Mouse (Mus musculus): Measurements from ENCODE around the gene Tmc8.

The Tmc8 gene

DNA sequence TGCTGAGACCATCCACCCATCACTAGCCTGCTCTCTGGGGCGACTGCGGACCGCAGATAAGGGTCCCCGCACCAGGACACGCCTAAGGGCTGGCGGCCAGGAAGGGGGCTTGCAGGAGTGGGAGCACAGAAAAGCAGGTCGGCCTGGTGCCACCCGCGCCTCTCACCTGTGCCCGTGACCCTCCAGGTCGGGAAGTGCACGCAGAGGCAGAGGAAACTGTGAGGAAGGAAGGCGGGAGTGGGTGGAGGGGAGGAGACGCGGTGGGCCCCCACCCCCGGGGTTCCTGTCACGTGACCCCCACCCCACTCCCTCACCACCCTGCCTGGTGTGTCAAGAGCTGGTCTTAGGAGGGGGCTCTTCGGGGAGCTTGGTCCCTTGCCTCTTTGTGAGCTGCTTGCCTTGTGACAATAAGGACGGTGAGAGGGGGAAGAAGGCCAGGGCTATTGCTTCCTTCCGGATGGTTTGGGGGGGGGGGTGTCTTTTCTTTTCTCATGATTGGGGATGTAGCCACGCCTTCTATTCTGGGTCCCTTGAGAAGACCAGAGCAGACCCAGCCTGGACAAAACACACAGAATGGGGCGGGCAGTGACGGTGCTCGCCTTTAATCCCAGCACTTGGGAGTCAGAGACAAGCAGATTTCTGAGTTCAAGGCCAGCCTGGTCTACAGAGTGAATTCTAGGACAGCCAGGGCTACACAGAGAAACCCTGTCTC is at the start of gene Tmc8, which contains the start of gene Tmc6:
Gene Tmc8 (plus strand): TSS at position 84 of the 712 bp plus-strand sequence.
Gene Tmc6 (minus strand): TSS at position 206 of the 712 bp plus-strand sequence.
- DNase-seq (ENCODE audit: low spot score), result no peak

DNA sequence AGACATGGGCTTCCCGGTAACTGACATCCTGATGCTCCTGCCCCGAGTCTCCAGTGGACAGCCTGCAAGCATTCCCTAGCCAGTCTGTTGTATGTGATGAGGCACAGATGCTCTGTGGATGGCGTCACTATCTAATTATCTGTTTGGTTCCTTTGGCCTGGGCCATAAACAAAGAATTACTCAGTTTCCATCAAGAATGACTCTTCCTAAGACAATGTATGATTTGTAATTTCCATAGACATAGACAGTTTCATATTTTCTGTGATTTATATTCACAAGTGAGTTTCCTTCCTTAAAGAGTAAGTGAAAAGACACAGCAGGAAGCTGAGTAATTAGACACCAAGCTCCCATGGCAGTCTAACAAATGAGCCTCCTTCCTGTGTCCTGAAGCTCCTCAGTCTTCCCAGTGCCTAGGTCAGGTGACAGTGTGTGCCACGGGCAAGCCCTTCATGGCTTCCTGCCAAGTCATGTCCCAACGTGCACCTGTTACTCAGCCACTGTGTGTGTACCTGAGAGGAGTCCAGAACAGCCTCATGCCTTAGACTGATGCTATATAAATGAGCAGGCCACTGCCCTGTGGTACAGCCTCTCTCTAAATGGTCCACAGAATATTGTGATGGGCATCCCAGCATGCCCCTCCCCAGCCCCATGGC is 45.7 kb upstream of the Tmc8 start:
- no peak for DNase-seq (ENCODE audit: low spot score)

DNA sequence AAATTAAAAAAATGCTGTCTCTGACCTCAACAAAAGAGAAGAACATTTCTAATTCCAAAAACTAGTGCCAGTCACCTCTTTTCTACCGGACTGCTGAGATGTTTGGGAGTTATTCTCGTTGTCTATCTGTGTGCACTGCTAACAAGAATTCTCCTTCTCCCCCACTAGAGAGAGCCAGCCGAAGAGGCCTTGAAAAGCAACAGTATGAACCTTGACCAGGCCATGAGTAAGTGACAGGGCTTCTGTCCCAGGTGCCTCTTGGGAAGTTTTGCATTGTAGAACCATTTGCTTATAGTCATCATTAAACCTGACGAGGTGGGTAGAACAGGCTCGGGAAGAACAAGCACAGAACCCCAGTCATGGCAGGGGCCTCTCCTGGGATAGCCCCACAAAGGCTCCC is 43.8 kb upstream of the Tmc8 start:
- DNase-seq (ENCODE audit: low spot score), result no peak

DNA sequence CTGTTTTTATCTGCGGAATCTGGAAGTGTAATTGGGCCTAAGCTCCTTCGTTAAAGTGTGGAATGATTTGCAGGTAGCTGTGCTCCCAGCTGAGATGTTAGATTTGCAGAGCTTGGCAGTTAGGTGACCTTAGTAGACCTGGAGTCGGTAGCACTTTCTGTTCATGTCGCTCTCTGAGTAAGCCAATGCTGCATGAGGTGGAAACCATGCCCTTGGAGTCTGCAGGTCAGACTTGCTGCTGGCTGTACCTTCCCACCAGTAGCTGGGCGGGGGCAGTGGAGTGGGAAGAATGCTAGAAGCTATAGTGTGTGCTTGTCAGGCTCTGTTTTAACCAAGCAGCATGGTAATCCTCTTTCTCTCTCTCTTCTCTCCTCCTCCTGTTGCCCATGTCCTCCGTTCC is 40.7 kb upstream of the Tmc8 start:
- no peak for DNase-seq (ENCODE audit: low spot score)

DNA sequence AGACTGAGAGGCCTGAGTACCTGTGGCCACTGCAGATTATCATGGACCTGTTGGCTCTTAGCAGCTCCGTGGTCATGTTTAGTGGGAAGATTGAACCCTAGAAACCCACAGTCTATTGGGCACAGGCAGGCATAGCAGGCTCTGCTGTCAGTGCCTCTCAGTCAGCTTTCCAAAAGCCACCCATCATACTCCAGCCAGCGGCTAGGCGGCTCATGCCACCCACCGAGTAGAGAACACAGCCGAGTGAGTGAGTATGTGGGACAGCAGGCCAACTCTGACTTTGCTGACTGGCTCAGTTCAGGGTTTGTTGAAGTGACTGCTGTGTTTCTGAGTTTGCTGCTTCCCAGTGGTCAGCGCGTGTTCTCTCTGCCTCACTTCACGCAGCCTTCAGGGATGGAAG is 39.6 kb upstream of the Tmc8 start:
- DNase-seq (ENCODE audit: low spot score), result no peak

DNA sequence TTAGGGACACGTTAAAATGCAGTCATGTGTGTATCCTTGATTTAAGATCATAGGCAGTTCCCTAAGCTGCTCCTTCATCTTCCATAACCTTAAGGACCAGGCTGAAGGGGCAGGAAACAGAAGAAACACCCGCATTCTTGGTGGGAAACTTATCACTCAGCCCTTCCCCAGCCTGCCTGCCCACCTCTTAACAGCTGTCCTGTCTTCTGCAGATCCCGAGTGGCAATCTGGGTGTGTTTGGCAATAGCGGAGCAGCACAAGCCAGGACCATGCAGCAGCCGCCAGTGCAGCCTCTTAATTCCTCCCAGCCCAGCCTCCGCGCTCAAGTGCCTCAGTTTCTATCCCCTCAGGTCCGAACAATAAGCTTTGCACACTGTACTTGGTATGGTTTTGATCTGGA is 39.2 kb upstream of the Tmc8 start:
- no peak for DNase-seq (ENCODE audit: low spot score)

DNA sequence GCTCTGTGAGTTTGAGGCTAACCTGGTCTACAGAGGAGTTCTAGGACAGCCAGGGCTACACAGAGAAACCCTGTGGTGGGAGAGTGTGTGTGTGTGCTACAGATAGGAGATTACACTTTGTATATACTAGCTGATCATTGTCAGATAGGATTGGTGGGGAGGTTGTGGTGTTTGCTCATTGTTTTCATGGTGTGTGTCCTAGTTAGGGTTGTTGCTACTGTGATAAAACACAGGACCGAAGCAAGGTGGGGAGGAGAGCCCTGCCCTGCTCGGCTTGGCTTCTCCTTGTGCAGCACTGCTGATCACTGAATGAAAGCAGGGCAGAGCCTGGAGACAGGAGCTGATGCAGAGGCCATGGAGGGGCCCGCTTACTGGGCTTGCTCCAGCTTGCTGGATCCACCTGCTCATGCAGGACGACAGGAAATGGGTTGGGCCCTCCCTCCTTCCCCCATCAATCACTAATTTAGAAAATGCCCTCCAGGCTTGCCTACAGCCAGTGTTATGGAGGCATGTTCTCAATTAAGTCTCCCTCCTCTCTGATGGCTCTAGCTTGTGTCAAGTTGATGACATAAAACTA is 38.3 kb upstream of the Tmc8 start:
- DNase-seq (ENCODE audit: low spot score), result no peak

DNA sequence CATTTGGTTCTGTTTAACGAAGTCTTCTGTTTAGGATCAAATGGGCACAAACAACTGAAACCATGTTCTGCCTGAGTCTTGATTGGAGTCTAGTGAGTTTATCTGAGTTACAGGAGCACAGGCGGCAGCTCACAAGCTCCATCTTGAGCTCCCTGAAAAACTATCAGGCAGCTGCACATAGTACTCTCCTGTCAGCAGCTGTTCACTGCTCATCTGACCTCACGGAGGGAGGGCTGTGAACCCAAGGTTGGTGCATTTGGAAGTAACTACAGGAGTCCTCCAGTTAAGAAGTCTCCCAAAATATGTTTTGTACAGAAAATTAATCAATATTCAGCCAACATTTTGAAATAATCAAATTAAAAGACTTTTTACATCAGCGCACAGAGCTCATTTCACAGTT is 33.2 kb upstream of the Tmc8 start:
- no peak for DNase-seq (ENCODE audit: low spot score)

DNA sequence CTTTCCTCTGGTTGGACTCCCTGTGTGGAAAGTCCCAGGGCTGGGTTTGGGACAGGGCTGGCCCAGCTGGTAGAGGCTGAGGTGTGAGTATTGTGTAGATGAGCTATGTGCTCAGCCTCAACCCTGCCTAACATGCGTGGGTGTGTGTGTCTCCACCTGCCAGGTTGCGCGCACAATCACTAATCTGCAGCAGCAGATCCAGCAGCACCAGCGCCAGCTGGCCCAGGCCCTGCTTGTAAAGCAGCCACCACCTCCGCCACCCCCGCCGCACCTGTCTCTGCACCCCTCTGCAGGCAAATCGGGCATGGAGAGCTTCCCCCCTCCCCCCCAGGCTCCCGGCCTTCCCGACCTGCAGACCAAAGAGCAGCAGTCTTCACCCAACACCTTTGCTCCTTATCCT is 32.5 kb upstream of the Tmc8 start:
- DNase-seq (ENCODE audit: low spot score), result no peak

DNA sequence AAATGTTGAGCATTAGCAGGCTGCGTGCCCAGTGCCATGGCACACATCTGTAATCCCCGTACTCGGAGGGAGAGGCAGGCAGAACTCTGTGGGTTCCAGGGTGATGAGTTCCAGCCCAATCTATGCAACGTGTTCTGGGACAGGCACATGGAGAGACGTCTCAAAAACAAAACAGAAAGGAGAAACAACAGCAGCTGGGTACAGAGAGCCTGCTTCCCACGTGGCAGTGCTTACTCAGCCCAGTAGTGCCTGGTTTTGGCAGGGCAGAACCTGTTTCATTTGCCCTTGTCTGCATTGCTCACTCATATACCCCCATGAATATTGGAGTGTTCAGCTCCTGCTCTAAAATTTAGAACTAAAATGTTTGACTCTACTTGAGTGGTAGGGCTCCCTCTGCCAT is 30.3 kb upstream of the Tmc8 start:
- no peak for DNase-seq (ENCODE audit: low spot score)

DNA sequence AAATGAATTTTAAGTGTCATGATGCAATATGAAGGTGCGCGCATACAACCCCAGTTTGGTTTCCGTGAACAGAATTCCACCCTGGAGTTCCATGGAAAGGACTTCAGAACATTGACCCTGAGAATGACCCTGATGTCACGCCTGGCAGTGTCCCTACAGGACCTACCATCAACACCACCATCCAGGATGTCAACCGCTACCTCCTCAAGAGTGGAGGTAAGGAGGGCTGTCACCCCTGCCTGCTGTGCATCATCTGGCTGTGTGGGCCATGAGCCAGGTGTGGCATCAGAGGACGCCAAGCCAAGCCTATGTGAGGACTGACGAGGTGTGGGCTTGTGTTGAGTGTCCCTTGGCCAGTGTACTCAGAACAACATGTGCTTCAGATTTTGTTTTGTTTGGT is 26.0 kb upstream of the Tmc8 start:
- DNase-seq (ENCODE audit: low spot score), result no peak

DNA sequence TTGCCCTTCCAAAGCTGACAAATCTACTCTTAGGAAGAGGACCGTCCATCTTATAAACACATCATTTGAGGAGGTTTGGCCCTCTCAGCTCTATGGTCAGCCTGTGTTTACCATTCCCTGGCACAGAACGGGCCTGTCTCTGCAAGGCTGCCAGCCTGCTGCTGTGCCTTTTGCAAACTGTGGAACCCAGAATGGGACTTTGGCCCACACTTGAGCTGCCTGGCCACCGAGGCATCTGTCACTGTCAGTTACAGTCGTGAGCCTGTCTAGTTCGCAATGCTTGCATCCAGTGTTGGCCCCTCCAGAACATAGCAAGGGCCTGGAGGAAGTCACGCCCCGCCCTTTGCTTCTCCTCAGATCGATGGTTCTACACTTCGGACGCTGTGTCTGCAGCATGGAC is 22.6 kb upstream of the Tmc8 start:
- no peak for DNase-seq (ENCODE audit: low spot score)

DNA sequence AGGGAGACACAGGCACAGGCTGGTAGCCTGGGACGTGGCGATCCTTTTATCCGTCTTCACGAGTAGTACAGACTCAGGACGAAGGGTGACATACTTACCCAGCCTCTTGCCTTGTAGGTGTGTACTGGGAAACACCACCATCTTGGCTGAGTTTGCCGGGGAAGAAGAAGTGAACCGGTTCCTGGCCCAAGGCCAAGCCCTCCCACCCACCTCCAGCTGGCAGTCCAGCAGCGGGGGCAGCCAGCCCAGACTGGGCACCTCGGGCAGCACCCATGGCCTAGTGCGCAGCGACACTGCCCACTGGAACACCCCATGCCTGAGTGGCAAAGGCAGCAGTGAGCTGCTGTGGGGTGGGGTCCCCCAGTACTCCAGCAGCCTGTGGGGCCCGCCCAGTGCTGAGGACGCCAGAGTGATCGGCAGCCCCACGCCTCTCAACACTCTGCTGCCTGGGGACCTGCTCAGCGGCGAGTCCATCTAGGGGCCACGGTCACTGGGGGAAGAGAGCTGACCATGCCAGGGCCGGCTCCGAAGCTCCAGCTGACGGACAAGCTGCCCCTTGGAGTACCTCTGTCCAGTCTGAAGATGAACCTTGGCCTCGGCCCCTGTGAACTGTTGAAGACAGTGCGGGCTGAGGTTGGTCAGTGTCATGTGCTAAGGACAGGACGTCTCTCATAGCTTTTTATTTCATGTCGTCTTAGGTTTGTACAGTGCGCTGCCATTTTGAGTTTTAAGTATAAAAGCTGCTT is 21.3 kb upstream of the Tmc8 start:
- no peak for DNase-seq (ENCODE audit: low spot score)

DNA sequence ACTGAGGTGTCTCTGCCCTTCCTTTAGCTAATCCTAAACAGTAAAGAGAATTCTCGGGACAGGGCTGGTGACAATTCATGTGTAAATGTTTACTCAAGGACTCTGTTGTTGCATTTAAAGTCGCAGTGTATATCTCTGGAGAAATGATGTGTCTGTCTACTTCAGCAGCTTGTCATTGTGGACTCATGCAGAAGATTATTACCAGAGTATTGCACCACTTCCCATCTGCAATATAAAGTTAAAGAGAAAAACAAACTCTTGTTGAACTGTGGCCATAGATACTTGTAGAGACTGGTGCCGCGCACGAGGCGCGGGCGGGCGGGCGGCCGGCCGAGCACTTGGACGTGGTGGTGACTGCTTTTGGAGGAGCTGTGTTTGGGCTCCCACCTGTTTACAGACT is 20.1 kb upstream of the Tmc8 start:
- DNase-seq (ENCODE audit: low spot score), result no peak

DNA sequence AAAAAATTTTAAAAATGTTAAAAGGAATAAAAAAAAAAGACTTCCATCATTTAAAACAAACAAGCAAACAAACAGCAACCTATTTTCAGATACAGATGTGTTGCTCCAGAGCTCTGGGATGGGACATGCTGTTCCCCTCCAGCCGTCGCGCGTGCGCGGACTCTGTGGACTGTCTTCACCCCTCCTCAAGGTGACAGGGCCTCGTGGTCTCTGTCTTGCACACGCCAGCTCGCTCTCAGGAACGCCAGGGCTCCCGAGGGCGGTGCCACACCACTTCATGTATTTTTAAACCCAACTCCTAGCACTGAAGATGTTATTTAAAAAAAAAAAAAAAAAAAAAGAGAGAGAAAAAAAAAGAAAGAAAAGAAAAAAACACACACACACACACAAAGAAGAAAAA is 19.6 kb upstream of the Tmc8 start:
- no peak for DNase-seq (ENCODE audit: low spot score)

DNA sequence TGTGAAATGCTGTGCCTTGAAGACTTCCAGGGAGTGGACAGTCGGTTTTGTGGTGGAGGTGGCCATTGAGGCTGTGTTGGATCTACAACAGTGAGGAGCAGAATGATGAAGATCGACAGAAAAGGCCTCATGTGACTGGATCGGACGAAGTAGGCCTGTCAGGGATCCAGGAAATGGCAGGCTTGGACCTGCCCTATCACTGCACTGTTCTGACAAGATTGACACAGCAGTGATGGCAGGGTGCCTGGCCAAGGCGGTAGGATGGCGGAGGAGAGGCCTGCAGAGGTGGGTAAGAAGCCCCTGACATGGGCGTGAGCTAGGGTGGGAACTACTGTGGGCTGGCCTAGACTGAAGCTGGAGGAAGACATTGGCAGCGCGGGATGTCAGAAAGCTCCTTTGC is 17.6 kb upstream of the Tmc8 start:
- DNase-seq (ENCODE audit: low spot score), result no peak

DNA sequence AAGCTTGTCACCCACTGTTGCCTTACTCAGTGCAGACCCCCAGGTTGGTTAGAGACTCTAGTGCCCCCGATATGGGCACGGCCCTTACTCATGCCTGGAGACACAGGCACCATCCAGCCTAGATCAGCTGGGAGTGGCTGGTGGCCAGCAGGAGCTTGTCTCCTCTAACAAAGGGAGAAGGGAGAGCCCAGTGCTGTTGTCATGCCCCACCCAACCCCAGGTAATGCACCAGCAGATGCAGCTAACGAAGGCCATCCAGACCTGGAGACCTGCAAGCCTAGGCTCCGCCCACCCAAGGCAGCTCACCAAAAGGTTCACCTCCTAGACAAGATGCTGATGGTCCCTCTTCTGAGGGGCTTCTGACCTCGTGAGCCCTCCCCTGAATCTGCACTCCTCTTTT is 16.5 kb upstream of the Tmc8 start:
- DNase-seq (ENCODE audit: low spot score), result no peak

DNA sequence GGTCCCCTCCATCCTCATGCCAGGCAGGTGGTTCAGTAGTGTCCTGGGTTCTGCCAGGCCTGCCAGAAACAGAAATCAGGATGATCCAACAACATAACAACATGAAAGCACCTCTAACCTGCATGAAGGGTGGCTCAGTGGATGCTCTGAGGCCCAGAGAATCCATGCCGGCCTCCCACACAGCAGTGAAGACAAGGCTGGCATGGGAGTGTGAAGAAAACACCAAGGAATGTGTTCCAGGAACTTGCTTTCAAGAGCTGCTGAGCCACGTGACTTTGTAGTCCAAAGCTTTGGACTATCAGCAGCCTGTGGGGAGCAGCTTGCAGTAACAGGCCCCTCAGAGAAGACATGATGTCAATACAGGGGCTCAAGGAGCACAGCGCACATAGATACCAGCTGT is 15.6 kb upstream of the Tmc8 start:
- no peak for DNase-seq (ENCODE audit: low spot score)

DNA sequence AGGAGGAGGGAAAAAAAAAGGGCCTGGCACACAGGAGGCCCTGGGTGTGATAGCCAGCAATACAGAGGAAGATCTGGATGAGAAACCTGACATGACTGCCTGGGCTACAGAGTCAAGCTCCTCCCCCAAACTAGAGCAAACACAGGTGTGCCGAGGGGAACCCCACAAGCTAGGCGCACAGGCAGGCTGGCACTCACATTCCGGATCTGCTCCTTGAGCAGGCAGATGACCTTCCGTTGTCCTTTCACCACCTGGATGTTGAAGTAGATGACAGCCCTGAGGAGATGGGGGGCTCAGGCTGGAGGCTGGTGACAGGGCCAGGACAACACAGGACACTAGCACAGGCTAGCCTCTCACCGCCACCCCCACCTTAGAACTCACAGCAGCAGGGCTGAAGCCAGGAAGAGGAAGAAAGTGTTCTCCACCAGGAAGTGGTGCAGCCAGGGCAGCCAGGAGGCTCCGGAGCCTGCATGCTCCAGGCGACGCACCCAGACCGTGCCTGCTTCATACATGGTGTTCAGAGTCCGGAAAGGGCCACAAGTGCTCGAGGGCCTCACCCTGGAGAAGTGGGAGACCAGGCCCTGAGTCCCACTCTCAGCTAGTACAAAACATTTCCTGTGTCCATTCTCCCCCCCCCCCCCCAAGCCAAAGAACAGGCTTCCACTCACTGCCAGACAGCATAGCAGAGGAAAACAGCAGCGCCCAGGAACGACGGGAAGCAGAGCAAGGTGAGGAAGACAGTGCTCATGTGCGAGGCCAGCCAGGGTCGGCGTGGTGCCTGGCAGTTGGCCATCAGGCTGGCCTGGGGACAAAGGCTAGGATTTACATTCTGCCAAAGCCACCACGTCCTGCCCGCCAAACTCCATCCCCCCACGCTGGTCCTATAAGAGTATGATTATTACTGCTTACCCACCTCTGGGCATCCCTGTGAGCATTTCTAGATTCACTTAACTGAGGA is 12.9 kb upstream of the Tmc8 start:
- DNase-seq (ENCODE audit: low spot score), result no peak

DNA sequence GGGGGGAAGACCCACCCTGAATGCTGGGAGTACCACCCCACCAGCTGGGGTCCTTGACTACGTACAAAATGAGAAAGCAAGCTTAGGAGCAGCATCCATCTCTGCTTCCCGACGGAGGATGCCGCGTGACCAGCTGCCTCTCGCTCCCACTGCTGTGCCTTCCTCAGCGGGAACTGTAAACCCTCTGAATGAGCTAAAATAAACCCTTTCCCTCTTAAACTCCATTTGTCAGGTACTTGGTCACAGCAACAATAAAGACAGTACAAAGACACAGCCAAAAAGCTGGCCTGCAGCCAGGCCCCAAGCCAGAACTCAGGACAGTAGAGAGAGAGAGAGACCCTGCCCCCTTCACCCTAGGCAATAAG is 12.2 kb upstream of the Tmc8 start:
- DNase-seq (ENCODE audit: low spot score), result no peak

DNA sequence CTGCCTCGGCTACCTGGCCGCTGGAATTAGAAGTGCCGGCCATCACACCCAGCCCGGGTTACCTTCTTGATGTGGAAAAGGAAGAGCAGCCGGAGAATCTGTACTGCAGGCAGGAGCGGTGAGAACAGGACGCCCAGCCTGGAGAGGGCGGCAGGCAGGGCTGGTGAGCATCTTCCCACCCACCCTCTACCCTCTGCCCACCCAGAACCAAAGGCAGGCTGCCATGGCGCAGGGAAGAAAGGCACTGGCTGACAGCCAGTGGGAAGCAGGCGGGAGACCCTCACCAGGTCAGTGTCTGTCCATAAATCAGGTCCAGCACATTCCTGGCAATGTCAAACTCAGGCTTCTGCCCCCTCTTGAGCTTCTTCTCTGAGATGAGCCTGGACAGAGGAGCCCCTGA is 11.5 kb upstream of the Tmc8 start:
- no peak for DNase-seq (ENCODE audit: low spot score)

DNA sequence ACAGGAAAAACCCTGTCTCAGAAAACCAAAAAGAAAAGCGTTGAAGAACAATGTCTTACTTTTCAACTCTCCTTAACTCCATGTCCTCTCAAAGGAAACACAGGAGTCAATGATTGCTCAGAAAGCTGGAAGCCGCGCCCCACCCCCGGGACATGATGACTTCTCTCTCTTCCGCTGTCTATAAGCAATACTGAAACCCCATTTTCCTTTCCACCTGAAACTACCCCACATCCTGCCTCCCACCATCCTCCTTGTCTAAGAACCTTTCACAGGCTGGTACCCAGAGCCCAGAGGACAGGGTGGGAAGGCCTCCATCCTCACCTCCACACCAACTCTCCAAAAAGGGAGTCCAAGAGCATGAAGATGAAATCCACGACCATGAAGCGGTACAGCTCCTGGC is 9.5 kb upstream of the Tmc8 start:
- DNase-seq (ENCODE audit: low spot score), result no peak
